Comparison of ENCODE assay signal across 8 mouse cellular contexts in genomic region chr17:86232248-86232647, GRCm38 (mm10).
A peak's percentile ranks its signal among the peaks of the same experiment; 100 is the strongest.
DNase-seq lines count a peak whose midpoint lies in the region; ATAC-seq and TF ChIP-seq lines count a peak whose summit lies in the region.
"Had no signal": no experiment of that assay in that cellular context is flagged by ENCODE, and none has a peak within 500 bp of the region (broad histone marks: within the 10 kb centered on the region; RNA-seq: fewer than 3 reads in every experiment).

No protein-coding gene starts in this region.

- H3K4me3 ChIP-seq in hindbrain, embryonic 12.5 days, result no peak overlapping the region
- H3K4me3 ChIP-seq in hindbrain, embryonic 10.5 days, result no peak overlapping the region
- H3K4me3 ChIP-seq in testis, adult 2 months (ENCODE audit: control insufficient read depth, low read depth, low read length), result no peak overlapping the region; the same call in 1 of the 2 replicates
- no peak overlapping the region for H3K4me3 ChIP-seq in hindbrain, embryonic 16.5 days (ENCODE audit: low read length)
- no peak overlapping the region for H3K4me3 ChIP-seq in kidney, embryonic 14.5 days (ENCODE audit: low read length)
- H3K4me3 ChIP-seq: heart, embryonic 10.5 days had no signal

- no peak for DNase-seq in hindbrain, embryonic 10.5 days (ENCODE audit: low spot score)
- no peak for DNase-seq in testis, postnatal 10 days (ENCODE audit: low spot score)
- DNase-seq in gastrocnemius, postnatal 10 days, result no peak

- no peak overlapping the region for H3K4me2 ChIP-seq in hindbrain, embryonic 12.5 days (replicated peaks)
- H3K4me2 ChIP-seq in hindbrain, embryonic 16.5 days (ENCODE audit: low read length), result no peak overlapping the region; the same call in 1 of the 2 replicates
- no peak overlapping the region for H3K4me2 ChIP-seq in kidney, embryonic 14.5 days (replicated peaks; ENCODE audit: low read depth, low read length)

- TF ChIP-seq POLR2A in testis, adult 2 months (IDR thresholded peaks at IDR 0.05; ENCODE audit: control insufficient read depth, low read depth, low read length), result no peak

- WGBS in hindbrain, embryonic 12.5 days, result 85% methylated on average over 4 of the region's 4 CpGs
- WGBS in hindbrain, embryonic 10.5 days, result 92% methylated on average over 4 of the region's 4 CpGs
- 75% methylated on average over 4 of the region's 4 CpGs for WGBS in hindbrain, embryonic 16.5 days
- 86% methylated on average over 4 of the region's 4 CpGs for WGBS in kidney, embryonic 14.5 days

- 0 out of 2 replicates have a peak overlapping the region, but pooled peaks have one; percentile 35 for H3K27ac ChIP-seq in hindbrain, embryonic 12.5 days
- H3K27ac ChIP-seq in hindbrain, embryonic 10.5 days, result no peak overlapping the region
- H3K27ac ChIP-seq in testis, adult 2 months (ENCODE audit: control insufficient read depth, insufficient read depth, low read depth, low read length), result peak overlapping the region; percentile 62
- H3K27ac ChIP-seq in hindbrain, embryonic 16.5 days (ENCODE audit: low read depth, low read length), result peak overlapping the region; percentile 65
- H3K27ac ChIP-seq in kidney, embryonic 14.5 days (ENCODE audit: low read depth, low read length), result no peak overlapping the region
- H3K27ac ChIP-seq: heart, embryonic 10.5 days had no signal

- H3K9ac ChIP-seq in hindbrain, embryonic 12.5 days, result no peak overlapping the region
- no peak overlapping the region for H3K9ac ChIP-seq in hindbrain, embryonic 16.5 days (ENCODE audit: low read depth, low read length)
- H3K9ac ChIP-seq in kidney, embryonic 14.5 days (ENCODE audit: low read depth, low read length), result no peak overlapping the region

- no peak for TF ChIP-seq CTCF in testis, adult 2 months (IDR thresholded peaks at IDR 0.05; ENCODE audit: control insufficient read depth, insufficient read depth, insufficient replicate concordance, low read depth, low read length)

- H3K36me3 ChIP-seq in hindbrain, embryonic 12.5 days, result no peaks in the 10 kb centered on the region
- H3K36me3 ChIP-seq in hindbrain, embryonic 10.5 days, result no peaks in the 10 kb centered on the region
- H3K36me3 ChIP-seq in testis, adult 2 months (ENCODE audit: control insufficient read depth, insufficient read depth, low read length), result no peaks in the 10 kb centered on the region
- no peaks in the 10 kb centered on the region for H3K36me3 ChIP-seq in hindbrain, embryonic 16.5 days (ENCODE audit: control insufficient read depth, insufficient read depth, low read length)
- no peaks in the 10 kb centered on the region for H3K36me3 ChIP-seq in kidney, embryonic 14.5 days (ENCODE audit: control insufficient read depth, insufficient read depth, low read length)

- no peak for ATAC-seq in hindbrain, embryonic 12.5 days (ENCODE audit: low FRiP score)
- ATAC-seq in hindbrain, embryonic 16.5 days, result no peak
- ATAC-seq in kidney, embryonic 14.5 days (ENCODE audit: low FRiP score, low TSS enrichment), result no peak

- H3K4me1 ChIP-seq in hindbrain, embryonic 12.5 days, result no peaks in the 10 kb centered on the region; the same call in 1 of the 2 replicates
- H3K4me1 ChIP-seq in hindbrain, embryonic 10.5 days (replicated peaks), result 0 out of 2 replicates have a peak, but pooled peaks cover 5% of the 10 kb centered on the region
- peaks cover 18% of the 10 kb centered on the region for H3K4me1 ChIP-seq in testis, adult 2 months (ENCODE audit: control insufficient read depth, insufficient read depth, low read length)
- peaks cover 27% of the 10 kb centered on the region for H3K4me1 ChIP-seq in hindbrain, embryonic 16.5 days (ENCODE audit: control insufficient read depth, insufficient read depth, low read depth, low read length)
- no peaks in the 10 kb centered on the region for H3K4me1 ChIP-seq in kidney, embryonic 14.5 days (ENCODE audit: control insufficient read depth, insufficient read depth, low read length)

- H3K9me3 ChIP-seq in hindbrain, embryonic 12.5 days (replicated peaks), result no peaks in the 10 kb centered on the region
- H3K9me3 ChIP-seq in hindbrain, embryonic 10.5 days, result 0 out of 2 replicates have a peak, but pooled peaks cover 5% of the 10 kb centered on the region
- no peaks in the 10 kb centered on the region for H3K9me3 ChIP-seq in hindbrain, embryonic 16.5 days (ENCODE audit: control insufficient read depth, low read length)
- 0 out of 2 replicates have a peak, but pooled peaks cover 2% of the 10 kb centered on the region for H3K9me3 ChIP-seq in kidney, embryonic 14.5 days (ENCODE audit: control insufficient read depth, low read length)
- H3K9me3 ChIP-seq: heart, embryonic 10.5 days had no signal

- H3K27me3 ChIP-seq in hindbrain, embryonic 12.5 days, result no peaks in the 10 kb centered on the region
- H3K27me3 ChIP-seq in hindbrain, embryonic 10.5 days (ENCODE audit: insufficient read depth, poor library complexity, severe bottlenecking), result no peaks in the 10 kb centered on the region
- H3K27me3 ChIP-seq in testis, adult 2 months (ENCODE audit: control insufficient read depth, insufficient read depth, low read length), result no peaks in the 10 kb centered on the region
- H3K27me3 ChIP-seq in hindbrain, embryonic 16.5 days (replicated peaks; ENCODE audit: control insufficient read depth, insufficient read depth, low read length), result no peaks in the 10 kb centered on the region
- H3K27me3 ChIP-seq in kidney, embryonic 14.5 days (ENCODE audit: control insufficient read depth, insufficient read depth, low read length), result no peaks in the 10 kb centered on the region

Comparison
In these comparisons a context has a peak if more than half of its experiments do, and no peak if none do; other contexts are left out.
1. H3K27ac ChIP-seq: peak in hindbrain, embryonic 12.5 days (single experiment), testis, adult 2 months (single experiment) and hindbrain, embryonic 16.5 days (single experiment); none in hindbrain, embryonic 10.5 days (single experiment) and kidney, embryonic 14.5 days (single experiment).